Mouse (Mus musculus): ENCODE data around the gene Fndc3b. TPM values are rescaled to one million over a fixed set of nuclear protein-coding genes. Genes with fewer than 3 reads are reported as not detected.

Gene Fndc3b
- polyA plus RNA-seq, 1 experiment from 2014 or later: 12.3 TPM

DNA sequence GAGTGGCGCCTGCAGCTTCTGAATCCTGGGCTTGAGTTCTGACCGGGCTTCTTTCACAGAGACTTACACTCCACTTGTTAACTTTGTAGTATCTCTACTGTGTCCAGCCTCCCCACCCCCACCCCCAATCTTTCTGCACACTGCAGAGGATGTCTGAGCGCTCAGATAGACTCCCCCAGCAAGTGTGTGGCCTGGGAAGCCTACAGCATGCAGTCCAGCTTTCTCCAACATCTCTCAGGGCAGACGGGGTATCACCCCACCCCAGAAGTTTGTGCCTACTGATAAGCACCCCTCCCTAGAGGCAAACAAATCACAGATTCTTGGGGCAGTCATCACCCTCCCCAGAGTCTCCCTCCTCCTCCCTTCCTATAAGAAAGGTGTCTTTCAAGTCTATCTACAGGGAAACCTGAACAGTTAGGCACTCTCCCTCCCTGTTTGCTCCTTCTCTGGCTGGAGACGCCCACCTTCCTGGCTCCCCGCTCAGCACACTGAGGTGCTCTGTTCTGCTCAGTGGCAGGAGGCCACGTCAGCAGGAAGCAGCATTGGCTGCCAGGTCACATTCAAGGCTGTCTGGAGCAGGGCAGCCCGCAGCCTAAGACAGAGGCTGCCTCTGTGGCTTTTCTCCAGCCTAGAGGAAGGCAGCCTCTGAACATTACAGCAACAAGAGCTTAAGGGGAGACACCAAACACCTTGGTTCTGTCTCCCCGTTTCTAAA is 103.9 kb downstream of the Fndc3b start:
- Histone ChIP-seq H3K4me2 (no peak overlapping the region), H3K27me3 (replicated peaks; ENCODE audit: control insufficient read depth, insufficient read depth, low read length) (no peaks in the 10 kb centered on the region; the same call in 1 of the 2 replicates), H3K4me1 (replicated peaks; ENCODE audit: control insufficient read depth, insufficient read depth, low read length) (peaks cover 19% of the 10 kb centered on the region), H3K27ac (ENCODE audit: low read depth, low read length) (peak overlapping the region; percentile 52), H3K9me3 (ENCODE audit: control insufficient read depth, low read length) (no peaks in the 10 kb centered on the region), H3K36me3 (ENCODE audit: control insufficient read depth, insufficient read depth, low read length) (no peaks in the 10 kb centered on the region), H3K9ac (ENCODE audit: low read depth, low read length) (no peak overlapping the region), H3K4me3 (ENCODE audit: low read depth, low read length) (no peak overlapping the region)
- WGBS: 29% methylated on average over 9 of the region's 9 CpGs
- peak; percentile 41 for DNase-seq (ENCODE audit: low spot score)
- ATAC-seq (replicated peaks; ENCODE audit: low FRiP score): peak; percentile 78

DNA sequence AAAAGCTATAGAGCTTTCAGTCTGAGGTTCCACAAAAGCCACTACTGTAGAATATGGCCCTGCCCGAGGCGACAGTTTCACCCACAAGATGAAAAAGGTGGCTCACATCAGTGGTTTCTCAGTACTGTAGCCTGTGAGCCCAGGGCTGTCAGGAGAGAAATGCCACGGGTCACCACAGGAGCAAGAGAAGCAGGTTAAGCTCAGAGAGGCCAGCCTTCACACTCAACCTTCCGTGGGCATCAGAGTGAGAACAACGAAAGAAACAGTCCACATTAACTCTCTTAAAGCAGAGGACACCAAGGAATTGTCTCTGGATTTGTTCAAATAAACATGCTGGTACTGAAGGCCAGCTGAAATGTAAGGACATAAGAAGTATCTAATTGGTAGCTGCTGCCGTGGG is 104.5 kb downstream of the Fndc3b start:
- Histone ChIP-seq H3K27me3 (replicated peaks; ENCODE audit: control insufficient read depth, insufficient read depth, low read length) (no peaks in the 10 kb centered on the region; the same call in 1 of the 2 replicates), H3K4me3 (ENCODE audit: low read depth, low read length) (no peak overlapping the region), H3K4me1 (replicated peaks; ENCODE audit: control insufficient read depth, insufficient read depth, low read length) (peaks cover 19% of the 10 kb centered on the region), H3K4me2 (no peak overlapping the region), H3K27ac (ENCODE audit: low read depth, low read length) (peak overlapping the region; percentile 25; the same call in 1 of the 2 replicates), H3K9ac (ENCODE audit: low read depth, low read length) (no peak overlapping the region), H3K36me3 (ENCODE audit: control insufficient read depth, insufficient read depth, low read length) (no peaks in the 10 kb centered on the region), H3K9me3 (ENCODE audit: control insufficient read depth, low read length) (no peaks in the 10 kb centered on the region)
- DNase-seq (ENCODE audit: low spot score): no peak
- no peak for ATAC-seq (replicated peaks; ENCODE audit: low FRiP score)
- 79% methylated on average over 6 of the region's 6 CpGs for WGBS

DNA sequence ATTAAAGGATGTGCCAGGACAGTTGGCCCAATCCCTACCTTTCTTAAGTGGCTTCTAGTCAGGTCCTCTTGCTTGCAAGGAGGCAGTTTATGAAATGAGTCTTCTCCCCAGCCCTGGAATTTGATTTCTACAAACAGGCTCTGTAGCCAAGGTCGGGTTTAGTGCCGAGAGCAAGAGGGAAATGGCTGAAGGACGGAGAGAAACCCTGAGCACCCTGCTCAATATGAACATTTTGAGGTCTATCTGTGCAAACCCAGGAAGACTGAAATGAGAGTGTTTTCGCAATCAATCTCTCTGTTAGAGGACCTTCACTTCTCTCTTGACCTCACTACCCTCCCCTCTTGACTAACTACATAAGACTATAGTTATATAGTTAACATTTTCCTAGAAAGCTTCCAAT is 105.5 kb downstream of the Fndc3b start:
- Histone ChIP-seq H3K4me3 (ENCODE audit: low read depth, low read length) (no peak overlapping the region), H3K27me3 (replicated peaks; ENCODE audit: control insufficient read depth, insufficient read depth, low read length) (no peaks in the 10 kb centered on the region; the same call in 1 of the 2 replicates), H3K9ac (ENCODE audit: low read depth, low read length) (no peak overlapping the region), H3K9me3 (ENCODE audit: control insufficient read depth, low read length) (no peaks in the 10 kb centered on the region), H3K4me2 (no peak overlapping the region), H3K4me1 (replicated peaks; ENCODE audit: control insufficient read depth, insufficient read depth, low read length) (peaks cover 19% of the 10 kb centered on the region), H3K36me3 (ENCODE audit: control insufficient read depth, insufficient read depth, low read length) (no peaks in the 10 kb centered on the region), H3K27ac (ENCODE audit: low read depth, low read length) (no peak overlapping the region)
- WGBS: 84% methylated on average over 4 of the region's 4 CpGs
- ATAC-seq (replicated peaks; ENCODE audit: low FRiP score) (no peak), DNase-seq (ENCODE audit: low spot score) (no peak)

DNA sequence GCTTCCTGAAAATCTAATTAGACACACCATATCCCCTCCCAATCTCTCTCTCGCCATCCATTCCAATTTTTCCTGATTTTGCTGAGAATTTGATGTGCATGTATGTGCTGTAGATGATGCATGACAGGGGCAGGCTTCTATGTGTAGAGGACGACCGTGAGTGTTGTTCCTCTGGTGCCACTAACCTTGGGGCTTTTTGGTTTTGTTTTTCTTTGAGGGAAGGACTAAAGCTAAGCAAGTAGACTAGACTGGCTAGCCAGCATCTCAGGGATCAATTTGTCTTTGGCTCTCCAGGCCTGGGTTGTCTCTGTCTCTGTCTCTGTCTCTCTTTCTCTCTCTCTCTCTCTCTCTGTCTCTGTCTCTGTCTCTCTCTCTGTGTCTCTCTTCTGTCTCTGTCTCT is 106.0 kb downstream of the Fndc3b start:
- Histone ChIP-seq H3K36me3 (ENCODE audit: control insufficient read depth, insufficient read depth, low read length) (no peaks in the 10 kb centered on the region), H3K4me1 (replicated peaks; ENCODE audit: control insufficient read depth, insufficient read depth, low read length) (peaks cover 19% of the 10 kb centered on the region), H3K9me3 (ENCODE audit: control insufficient read depth, low read length) (no peaks in the 10 kb centered on the region), H3K9ac (ENCODE audit: low read depth, low read length) (no peak overlapping the region), H3K27ac (ENCODE audit: low read depth, low read length) (no peak overlapping the region), H3K4me2 (no peak overlapping the region), H3K4me3 (ENCODE audit: low read depth, low read length) (no peak overlapping the region), H3K27me3 (replicated peaks; ENCODE audit: control insufficient read depth, insufficient read depth, low read length) (no peaks in the 10 kb centered on the region; the same call in 1 of the 2 replicates)
- ATAC-seq (replicated peaks; ENCODE audit: low FRiP score): no peak
- WGBS: 90% methylated on average over 3 of the region's 3 CpGs
- no peak for DNase-seq (ENCODE audit: low spot score)

DNA sequence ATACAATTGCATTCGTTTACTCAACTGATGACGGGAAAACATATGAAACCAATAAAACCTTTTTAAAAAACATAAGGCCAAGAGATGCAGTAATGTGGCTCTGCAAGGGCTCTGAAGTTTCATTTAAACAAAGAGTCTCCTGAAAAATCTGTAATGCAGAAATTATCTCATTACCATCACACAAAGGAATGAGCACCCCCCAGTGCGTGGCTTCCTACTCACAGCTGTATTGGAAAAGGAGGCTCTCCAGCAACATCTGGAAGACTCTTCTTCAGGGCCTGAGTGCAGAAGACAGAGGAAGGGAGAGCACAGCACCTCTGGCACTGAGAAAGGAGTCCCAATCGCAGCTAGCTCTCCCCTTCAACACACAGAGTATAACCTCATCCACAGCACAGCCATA is 106.5 kb downstream of the Fndc3b start:
- Histone ChIP-seq H3K27me3 (replicated peaks; ENCODE audit: control insufficient read depth, insufficient read depth, low read length) (no peaks in the 10 kb centered on the region; the same call in 1 of the 2 replicates), H3K9me3 (ENCODE audit: control insufficient read depth, low read length) (no peaks in the 10 kb centered on the region), H3K4me2 (no peak overlapping the region), H3K9ac (ENCODE audit: low read depth, low read length) (no peak overlapping the region), H3K27ac (ENCODE audit: low read depth, low read length) (no peak overlapping the region), H3K4me3 (ENCODE audit: low read depth, low read length) (no peak overlapping the region), H3K36me3 (ENCODE audit: control insufficient read depth, insufficient read depth, low read length) (no peaks in the 10 kb centered on the region), H3K4me1 (replicated peaks; ENCODE audit: control insufficient read depth, insufficient read depth, low read length) (peaks cover 19% of the 10 kb centered on the region)
- 83% methylated on average over 4 of the region's 4 CpGs for WGBS
- ATAC-seq (replicated peaks; ENCODE audit: low FRiP score): no peak
- DNase-seq (ENCODE audit: low spot score): no peak

DNA sequence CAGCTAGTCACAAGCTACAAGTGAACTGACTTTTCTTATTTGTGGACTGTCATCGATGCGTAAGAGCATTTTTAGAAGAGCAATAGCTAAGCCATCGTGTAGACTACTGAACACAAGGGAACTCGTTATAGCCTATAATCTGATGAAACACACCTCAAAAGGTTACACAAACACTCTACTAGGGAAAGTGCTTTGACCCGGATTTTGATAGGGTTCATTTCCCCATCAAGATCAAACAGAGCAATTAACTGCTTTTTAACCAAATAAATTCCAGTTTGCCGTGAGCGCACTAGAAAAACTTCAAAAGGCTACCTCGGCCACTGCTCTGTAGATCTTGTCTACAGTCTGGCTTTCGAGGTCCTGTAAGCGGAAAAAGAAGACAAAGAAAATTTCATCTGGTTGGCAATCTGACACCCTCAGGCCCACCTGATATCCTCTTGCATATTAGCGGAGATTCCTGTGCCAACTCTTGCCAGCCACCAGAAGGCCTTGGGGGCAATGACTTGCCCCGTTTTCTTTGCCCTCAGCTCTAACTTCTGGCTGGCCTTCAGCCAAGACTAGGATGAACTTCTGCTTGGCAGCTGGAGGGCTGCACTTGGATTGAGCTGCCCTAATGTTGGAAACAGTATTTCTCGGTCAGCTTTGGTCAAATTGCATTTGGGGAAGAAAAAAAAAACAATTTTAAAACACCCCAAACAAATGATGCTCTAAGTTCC is 107.0 kb downstream of the Fndc3b start:
- 72% methylated on average over 13 of the region's 13 CpGs for WGBS
- ATAC-seq (replicated peaks; ENCODE audit: low FRiP score): no peak
- Histone ChIP-seq H3K27me3 (replicated peaks; ENCODE audit: control insufficient read depth, insufficient read depth, low read length) (no peaks in the 10 kb centered on the region; the same call in 1 of the 2 replicates), H3K4me1 (replicated peaks; ENCODE audit: control insufficient read depth, insufficient read depth, low read length) (peaks cover 19% of the 10 kb centered on the region), H3K4me3 (ENCODE audit: low read depth, low read length) (no peak overlapping the region), H3K4me2 (no peak overlapping the region), H3K9ac (ENCODE audit: low read depth, low read length) (no peak overlapping the region), H3K27ac (ENCODE audit: low read depth, low read length) (no peak overlapping the region), H3K36me3 (ENCODE audit: control insufficient read depth, insufficient read depth, low read length) (no peaks in the 10 kb centered on the region), H3K9me3 (ENCODE audit: control insufficient read depth, low read length) (no peaks in the 10 kb centered on the region)
- DNase-seq (ENCODE audit: low spot score): no peak

DNA sequence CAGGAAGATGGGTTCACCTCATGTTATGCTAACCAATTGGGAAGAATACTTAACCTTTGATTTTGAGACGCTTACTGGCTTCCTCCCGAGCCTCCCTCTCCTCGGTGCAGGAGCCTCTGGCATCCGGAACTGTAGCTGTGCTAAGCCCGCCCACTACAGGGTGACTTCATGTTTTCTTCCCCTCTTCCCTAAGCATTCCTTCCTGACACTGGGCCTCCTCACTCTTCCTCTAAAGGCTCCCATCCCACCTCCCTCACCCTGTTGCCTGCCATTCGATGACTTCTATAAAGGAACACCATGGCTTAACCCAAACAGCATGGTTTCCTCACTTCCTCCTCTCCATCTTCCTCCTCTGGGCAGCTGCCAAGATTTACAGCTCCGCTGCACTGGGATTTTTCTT is 110.5 kb downstream of the Fndc3b start:
- H3K9ac ChIP-seq (ENCODE audit: low read depth, low read length): no peak overlapping the region
- WGBS: 57% methylated on average over 7 of the region's 7 CpGs
- H3K4me2 ChIP-seq: no peak overlapping the region
- DNase-seq (ENCODE audit: low spot score): no peak
- H3K4me3 ChIP-seq (ENCODE audit: low read depth, low read length): no peak overlapping the region
- H3K27ac ChIP-seq (ENCODE audit: low read depth, low read length): no peak overlapping the region
- H3K9me3 ChIP-seq (ENCODE audit: control insufficient read depth, low read length): no peaks in the 10 kb centered on the region
- H3K27me3 ChIP-seq (replicated peaks; ENCODE audit: control insufficient read depth, insufficient read depth, low read length): no peaks in the 10 kb centered on the region
- no peaks in the 10 kb centered on the region for H3K36me3 ChIP-seq (ENCODE audit: control insufficient read depth, insufficient read depth, low read length)
- ATAC-seq (replicated peaks; ENCODE audit: low FRiP score): no peak
- no peaks in the 10 kb centered on the region for H3K4me1 ChIP-seq (replicated peaks; ENCODE audit: control insufficient read depth, insufficient read depth, low read length)

DNA sequence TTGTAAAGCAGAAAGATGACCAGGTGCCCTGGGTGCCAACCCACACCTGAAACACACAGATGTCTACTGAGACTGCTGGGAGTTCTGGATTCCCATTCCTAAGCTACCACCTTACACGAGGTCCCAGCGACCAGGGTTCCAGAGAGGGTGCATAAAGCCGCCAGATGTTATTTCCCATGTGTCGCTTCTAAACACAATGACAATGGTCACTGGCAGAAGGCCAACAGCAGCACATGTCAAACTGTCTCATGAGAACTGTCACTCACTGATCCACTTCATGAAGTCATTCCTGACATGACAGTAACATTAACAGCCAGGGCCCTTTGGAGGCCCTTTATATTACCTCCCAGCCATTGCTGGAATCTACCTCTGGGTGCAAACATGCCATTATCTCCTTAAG is 110.9 kb downstream of the Fndc3b start:
- no peak overlapping the region for H3K4me3 ChIP-seq (ENCODE audit: low read depth, low read length)
- no peak overlapping the region for H3K4me2 ChIP-seq
- no peak overlapping the region for H3K9ac ChIP-seq (ENCODE audit: low read depth, low read length)
- WGBS: 79% methylated on average over 4 of the region's 4 CpGs
- no peaks in the 10 kb centered on the region for H3K4me1 ChIP-seq (replicated peaks; ENCODE audit: control insufficient read depth, insufficient read depth, low read length)
- H3K36me3 ChIP-seq (ENCODE audit: control insufficient read depth, insufficient read depth, low read length): no peaks in the 10 kb centered on the region
- no peak overlapping the region for H3K27ac ChIP-seq (ENCODE audit: low read depth, low read length)
- H3K27me3 ChIP-seq (replicated peaks; ENCODE audit: control insufficient read depth, insufficient read depth, low read length): no peaks in the 10 kb centered on the region
- ATAC-seq (replicated peaks; ENCODE audit: low FRiP score): no peak
- DNase-seq (ENCODE audit: low spot score): no peak
- no peaks in the 10 kb centered on the region for H3K9me3 ChIP-seq (ENCODE audit: control insufficient read depth, low read length)

Data from liver, embryonic 11.5 days (tissue).